Mouse (Mus musculus): Measurements from ENCODE around the gene Prrt1. TPM values are rescaled to one million over a fixed set of nuclear protein-coding genes. Genes with fewer than 3 reads are reported as not detected.

Gene Prrt1
- total and polyA plus RNA-seq, 3 experiments, result 1.0 TPM; not detected in 2

DNA sequence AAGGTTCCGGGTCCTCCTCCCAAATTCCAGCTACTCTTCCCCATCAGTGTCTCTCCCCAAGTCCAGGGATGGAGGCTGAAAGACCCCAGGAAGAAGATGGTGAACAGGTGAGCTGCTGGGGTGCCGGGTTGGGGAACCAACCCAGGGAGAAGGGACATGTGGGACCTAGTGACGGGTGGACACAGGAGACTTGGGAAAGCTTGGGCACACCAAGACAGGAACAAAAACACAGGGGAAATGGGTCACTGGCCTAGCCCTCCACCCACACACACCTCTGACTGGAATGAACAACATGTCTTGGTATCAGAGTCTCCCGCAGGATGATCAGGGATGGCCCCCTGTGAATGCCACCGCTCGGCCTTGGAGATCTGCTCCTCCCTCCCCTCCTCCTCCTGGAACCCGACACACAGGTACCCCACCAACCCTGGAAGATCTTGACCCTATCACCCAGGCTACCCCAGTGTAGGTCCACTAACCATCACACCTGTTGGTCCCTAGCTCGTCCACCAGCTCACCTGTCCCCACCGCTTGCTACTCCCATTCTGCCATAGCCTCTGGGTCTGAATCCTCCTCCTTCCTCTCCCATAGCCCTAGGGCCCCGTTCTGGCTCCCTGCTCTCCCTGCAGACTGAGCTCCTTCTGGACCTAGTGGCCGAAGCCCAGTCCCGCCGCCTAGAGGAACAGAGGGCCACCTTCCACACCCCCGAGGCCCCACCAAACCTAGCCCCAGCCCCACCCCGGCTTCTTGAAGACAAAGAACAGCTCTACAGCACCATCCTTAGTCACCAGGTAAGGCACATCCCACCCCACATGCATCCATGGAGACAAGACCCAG, 39.0 kb upstream of the Prrt1 start:
- Histone ChIP-seq H3K79me2 (ENCODE audit: control insufficient read depth, insufficient read depth, low read length, poor library complexity) (peaks cover 16% of the 10 kb centered on the region), H3K27me3 (ENCODE audit: control insufficient read depth in 1 of 2, insufficient read depth in 2 of 2, low read length in 2 of 2) (no peaks in the 10 kb centered on the region), H3K4me1 (ENCODE audit: control insufficient read depth in 1 of 2, insufficient read depth in 2 of 2, low read length in 2 of 2) (peaks cover 11 to 40% of the 10 kb centered on the region in 2 experiments), H3K9me3 (replicated peaks; ENCODE audit: insufficient read depth, low read length) (no peaks in the 10 kb centered on the region), H3K9ac (ENCODE audit: control insufficient read depth, low read depth, low read length, poor library complexity, severe bottlenecking) (peak overlapping the region; percentile 75), H3K27ac (ENCODE audit: control insufficient read depth, low read depth, low read length) (peak overlapping the region; percentile 63), H3K36me3 (ENCODE audit: control insufficient read depth in 1 of 2, insufficient read depth in 2 of 2, low read length in 2 of 2) (peaks cover 0 to 27% of the 10 kb centered on the region in 2 experiments; a peak in 2 of 4 replicates), H3K4me3 (ENCODE audit: control insufficient read depth in 1 of 2, insufficient read depth in 1 of 2, low read depth in 2 of 2, low read length in 2 of 2) (peak overlapping the region; percentile 25 to 31)
- 0 out of 4 replicates have a peak, but pooled peaks of 1 of the 2 experiments have one; percentile 5 for TF ChIP-seq POLR2A (IDR thresholded peaks at IDR 0.05; ENCODE audit: control insufficient read depth in 1 of 2, insufficient read depth in 1 of 2, low read depth in 1 of 2, low read length in 2 of 2, poor library complexity in 1 of 2)
- no peak for TF ChIP-seq ZC3H11A (IDR thresholded peaks at IDR 0.05; ENCODE audit: low read depth, low read length)
- no peak for DNase-seq (ENCODE audit: low read depth, low spot score)

DNA sequence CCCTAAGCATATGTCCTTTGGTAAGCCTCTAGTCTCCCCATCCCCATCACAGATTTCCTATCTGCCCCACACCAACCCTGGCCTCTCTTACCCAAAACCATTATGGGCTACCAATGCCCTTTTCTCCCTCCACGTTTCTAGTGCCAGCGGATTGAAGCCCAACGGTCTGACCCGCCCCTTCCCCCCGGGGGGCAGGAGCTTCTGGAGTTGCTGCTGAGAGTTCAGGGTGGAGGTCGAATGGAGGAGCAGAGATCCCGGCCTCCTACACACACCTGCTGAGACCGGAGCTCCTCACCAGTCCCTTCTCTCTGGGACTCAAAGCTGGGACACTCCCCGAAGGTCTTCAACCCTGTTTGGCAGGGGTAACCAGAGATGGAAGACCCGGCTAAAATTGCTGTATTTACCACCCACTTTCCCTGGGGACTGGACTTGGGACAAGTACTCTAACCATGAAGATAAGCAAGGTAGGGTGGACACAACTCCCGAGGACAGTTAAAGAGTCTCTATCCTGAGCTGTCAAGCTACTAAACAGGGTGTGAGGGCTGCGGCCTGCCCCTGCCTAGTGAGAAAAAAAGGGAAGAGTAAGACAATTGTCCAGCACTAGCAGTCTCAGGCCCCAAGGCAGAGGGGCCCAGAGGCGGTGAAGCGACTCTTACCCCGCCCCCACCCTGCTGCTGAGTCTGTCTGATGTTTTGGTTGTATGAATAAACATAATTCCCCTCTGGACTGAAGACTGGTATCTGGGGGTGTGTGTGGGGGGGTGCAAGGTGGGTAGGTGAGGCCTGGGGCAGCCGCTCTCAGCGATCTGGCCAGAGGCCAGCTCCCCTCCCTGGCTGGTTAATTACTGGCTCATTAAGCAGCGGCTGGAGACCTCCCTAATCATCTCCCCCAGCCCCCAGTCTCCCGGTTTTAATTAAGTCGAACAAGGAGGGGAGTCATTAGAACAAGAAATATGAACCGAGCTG, 38.0 kb upstream of the Prrt1 start, which contains the start of gene Pbx2:
Gene Pbx2, plus strand, starts transcription at position 238 of the 965 bp plus-strand sequence.
- TF ChIP-seq SIN3A (IDR thresholded peaks at IDR 0.05; ENCODE audit: low read length), result peak; percentile 11; the same call in 1 of the 2 replicates
- no peak for TF ChIP-seq MAFK (IDR thresholded peaks at IDR 0.05; ENCODE audit: borderline replicate concordance, low read depth, low read length)
- Histone ChIP-seq H3K27ac (ENCODE audit: control insufficient read depth, low read depth, low read length) (peak within 1 kb of the TSS; percentile 63), H3K9me3 (replicated peaks; ENCODE audit: insufficient read depth, low read length) (no peaks in the 10 kb centered on the region), H3K4me1 (ENCODE audit: control insufficient read depth in 1 of 2, insufficient read depth in 2 of 2, low read length in 2 of 2) (peaks cover 11 to 39% of the 10 kb centered on the region in 2 experiments), H3K36me3 (ENCODE audit: control insufficient read depth in 1 of 2, insufficient read depth in 2 of 2, low read length in 2 of 2) (peaks cover 0 to 27% of the 10 kb centered on the region in 2 experiments; a peak in 3 of 4 replicates), H3K79me2 (ENCODE audit: control insufficient read depth, insufficient read depth, low read length, poor library complexity) (peaks cover 16% of the 10 kb centered on the region), H3K4me3 (ENCODE audit: control insufficient read depth in 1 of 2, insufficient read depth in 1 of 2, low read depth in 2 of 2, low read length in 2 of 2) (peak within 1 kb of the TSS; percentile 68 to 98), H3K9ac (ENCODE audit: control insufficient read depth, low read depth, low read length, poor library complexity, severe bottlenecking) (peak within 1 kb of the TSS; percentile 99), H3K27me3 (ENCODE audit: control insufficient read depth in 1 of 2, insufficient read depth in 2 of 2, low read length in 2 of 2) (no peaks in the 10 kb centered on the region)
- DNase-seq (ENCODE audit: low read depth, low spot score), result peak; percentile 59

DNA sequence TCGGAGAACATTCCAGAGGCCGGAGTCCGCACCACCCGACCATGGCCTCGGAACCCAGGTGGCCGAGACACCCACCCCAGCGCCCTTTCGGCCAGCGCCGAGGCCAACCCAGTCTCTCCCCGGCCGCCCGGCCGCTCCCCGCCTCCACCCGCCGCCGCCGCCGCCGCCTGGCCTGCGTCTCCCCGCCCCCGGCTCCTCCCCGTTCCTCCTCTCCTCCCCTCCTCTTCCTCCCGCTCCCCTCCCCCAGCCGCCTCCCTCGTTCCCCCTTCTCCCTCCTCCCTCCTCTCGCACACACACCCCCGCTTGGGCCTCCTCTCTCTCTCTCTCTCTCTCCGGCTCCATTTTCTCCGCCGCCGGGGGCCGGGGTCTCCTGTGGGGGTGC, 37.3 kb upstream of the Prrt1 start:
- peaks cover 11 to 40% of the 10 kb centered on the region in 2 experiments for H3K4me1 ChIP-seq (ENCODE audit: control insufficient read depth in 1 of 2, insufficient read depth in 2 of 2, low read length in 2 of 2)
- H3K9me3 ChIP-seq (replicated peaks; ENCODE audit: insufficient read depth, low read length), result no peaks in the 10 kb centered on the region
- peak; percentile 89 for DNase-seq (ENCODE audit: low read depth, low spot score)
- H3K27ac ChIP-seq (ENCODE audit: control insufficient read depth, low read depth, low read length), result peak overlapping the region; percentile 63
- H3K9ac ChIP-seq (ENCODE audit: control insufficient read depth, low read depth, low read length, poor library complexity, severe bottlenecking), result peak overlapping the region; percentile 99
- H3K27me3 ChIP-seq (ENCODE audit: control insufficient read depth in 1 of 2, insufficient read depth in 2 of 2, low read length in 2 of 2), result no peaks in the 10 kb centered on the region
- peaks cover 0 to 29% of the 10 kb centered on the region in 2 experiments; a peak in 3 of 4 replicates for H3K36me3 ChIP-seq (ENCODE audit: control insufficient read depth in 1 of 2, insufficient read depth in 2 of 2, low read length in 2 of 2)
- H3K79me2 ChIP-seq (ENCODE audit: control insufficient read depth, insufficient read depth, low read length, poor library complexity), result peaks cover 16% of the 10 kb centered on the region
- peak overlapping the region; percentile 68 to 98 for H3K4me3 ChIP-seq (ENCODE audit: control insufficient read depth in 1 of 2, insufficient read depth in 1 of 2, low read depth in 2 of 2, low read length in 2 of 2)
- peak; percentile 56 for TF ChIP-seq NELFE (IDR thresholded peaks at IDR 0.05; ENCODE audit: low read depth, low read length)
- TF ChIP-seq USF2 (IDR thresholded peaks at IDR 0.05; ENCODE audit: borderline replicate concordance in 1 of 2, insufficient read depth in 1 of 2, low read depth in 1 of 2, low read length in 2 of 2), result no peak
- peak; percentile 33 to 58; a peak in 2 of 4 replicates for TF ChIP-seq POLR2A (IDR thresholded peaks at IDR 0.05; ENCODE audit: control insufficient read depth in 1 of 2, insufficient read depth in 1 of 2, low read depth in 1 of 2, low read length in 2 of 2, poor library complexity in 1 of 2)
- peak; percentile 97; the same call in 1 of the 2 replicates for TF ChIP-seq MAZ (IDR thresholded peaks at IDR 0.05; ENCODE audit: low read depth, low read length)
- TF ChIP-seq POLR2AphosphoS2 (IDR thresholded peaks at IDR 0.05; ENCODE audit: low read length), result peak; percentile 58; the same call in 1 of the 2 replicates
- 0 out of 2 replicates have a peak, but pooled peaks have one; percentile 11 for TF ChIP-seq SIN3A (IDR thresholded peaks at IDR 0.05; ENCODE audit: low read length)
- no peak for TF ChIP-seq CHD1 (IDR thresholded peaks at IDR 0.05; ENCODE audit: low read depth, low read length)
- peak; percentile 52; the same call in 1 of the 2 replicates for TF ChIP-seq ZMIZ1 (IDR thresholded peaks at IDR 0.05; ENCODE audit: low read depth, low read length)
- 0 out of 2 replicates have a peak, but pooled peaks have one; percentile 4 for TF ChIP-seq ELF1 (IDR thresholded peaks at IDR 0.05; ENCODE audit: low read depth, low read length)
- TF ChIP-seq UBTF (IDR thresholded peaks at IDR 0.05; ENCODE audit: borderline replicate concordance, insufficient read depth, low read depth, low read length), result no peak
- peak; percentile 49 for TF ChIP-seq TCF12 (IDR thresholded peaks at IDR 0.05; ENCODE audit: low read depth, low read length)
- peak in 1 of 2 experiments; percentile 29; a peak in 3 of 4 replicates for TF ChIP-seq EP300 (IDR thresholded peaks at IDR 0.05; ENCODE audit: low read depth in 1 of 2, low read length in 2 of 2)
- peak; percentile 72; the same call in 1 of the 2 replicates for TF ChIP-seq HCFC1 (IDR thresholded peaks at IDR 0.05; ENCODE audit: low read depth, low read length)

Measured in MEL (cell line).